Mouse (Mus musculus): ENCODE measurements around the gene Qtrt2.

Qtrt2 gene

GRCm38 (mm10) chr16:43816321-43816720 lies 110.3 kb downstream of the Qtrt2 start:
- DNase-seq (ENCODE audit: low read depth) = no peak

DNA sequence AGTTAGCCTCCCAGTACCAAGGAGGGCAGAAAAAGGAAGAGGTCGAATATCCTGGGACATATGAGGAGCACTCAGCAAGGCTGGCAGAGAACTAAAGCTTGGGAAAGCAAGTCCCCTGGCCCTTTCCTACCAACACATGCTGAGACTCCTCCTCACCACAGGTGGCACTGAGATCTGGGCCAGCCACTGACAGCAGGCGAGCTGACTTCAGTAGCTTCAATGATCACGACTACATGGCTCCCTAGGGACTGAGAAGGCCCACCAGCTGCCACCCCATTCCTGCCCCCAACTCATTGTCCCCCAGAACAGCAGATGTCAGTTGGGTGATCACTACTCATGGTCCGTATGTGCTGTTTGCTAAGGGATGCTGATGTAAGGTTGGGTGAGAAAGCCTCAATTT lies 112.0 kb downstream of the Qtrt2 start:
- DNase-seq (ENCODE audit: low read depth) = no peak

Measured in c-Kit-positive CD71-negative TER-119-negative erythroid progenitor cells, embryonic 14.5 days (primary cell).